Mouse (Mus musculus) inflammation-experienced regulatory T-cells, adult 16 weeks (primary cell): ENCODE results near the gene Zbed4. TPM values are rescaled to one million over a fixed set of nuclear protein-coding genes. Genes with fewer than 3 reads are reported as not detected.

Experiments
- polyA plus RNA-seq: library from polyadenylated mRNA; unstranded; fragments of 100-300 nt; shearing (Covaris generic); gene quantifications from one replicate; pipeline ENCODE4 v1.2.1, GENCODE M21; 2017

The Zbed4 gene
- polyA plus RNA-seq: 3.7 TPM

GRCm38 (mm10) chr15:88751564-88752402, at the start of gene Zbed4:
TSS of gene Zbed4 (plus strand) at chr15:88751660.

GRCm38 (mm10) chr15:88733834-88734571, 17.5 kb upstream of the Zbed4 start, which contains the start of gene Brd1:
TSS of gene Brd1 (minus strand) at chr15:88734233.

GRCm38 (mm10) chr15:88819026-88819905, 67.8 kb downstream of the Zbed4 start, which contains the start of the genes Alg12 and Creld2:
TSS of gene Alg12 (minus strand) at chr15:88819318.
TSS of gene Creld2 (plus strand) at chr15:88819646.

Other genes with a start within 250 kb of the Zbed4 start
- gene Zdhhc25, start 151.4 kb upstream of the Zbed4 start, polyA plus RNA-seq: not detected
- 11.9 TPM for gene Brd1, start 17.4 kb upstream of the Zbed4 start, polyA plus RNA-seq
- gene Alg12, start 67.7 kb downstream of the Zbed4 start, polyA plus RNA-seq: 16.0 TPM
- gene Creld2, start 68.0 kb downstream of the Zbed4 start, polyA plus RNA-seq: 27.4 TPM
- gene Pim3, start 110.5 kb downstream of the Zbed4 start, polyA plus RNA-seq: 3.5 TPM
- gene Ttll8, start 202.8 kb downstream of the Zbed4 start, polyA plus RNA-seq: not detected
- not detected for gene Mlc1, start 227.3 kb downstream of the Zbed4 start, polyA plus RNA-seq
- not detected for gene Mov10l1, start 231.2 kb downstream of the Zbed4 start, polyA plus RNA-seq